Mouse (Mus musculus): Measurements from ENCODE around the gene Gm15557.

Gene Gm15557

GRCm38 (mm10) chr2:155949362-155949761 is 8.8 kb downstream of the Gm15557 start:
- no peak for DNase-seq (ENCODE audit: low spot score in 2 of 2)

- DNase-seq (ENCODE audit: low spot score in 2 of 2), result peak in 1 of 2 experiments; percentile 45
Observed at GRCm38 (mm10) chr2:155952006-155952405, 11.5 kb downstream of the Gm15557 start.

- DNase-seq (ENCODE audit: low spot score in 2 of 2), result peak; percentile 90
Observed at GRCm38 (mm10) chr2:155956134-155957059, 15.9 kb downstream of the Gm15557 start, which contains the start of gene Cep250. Gene Cep250 (plus strand): TSS chr2:155956458.

GRCm38 (mm10) chr2:155959981-155960380 is 19.5 kb downstream of the Gm15557 start:
- DNase-seq (ENCODE audit: low spot score in 2 of 2), result no peak

DNA sequence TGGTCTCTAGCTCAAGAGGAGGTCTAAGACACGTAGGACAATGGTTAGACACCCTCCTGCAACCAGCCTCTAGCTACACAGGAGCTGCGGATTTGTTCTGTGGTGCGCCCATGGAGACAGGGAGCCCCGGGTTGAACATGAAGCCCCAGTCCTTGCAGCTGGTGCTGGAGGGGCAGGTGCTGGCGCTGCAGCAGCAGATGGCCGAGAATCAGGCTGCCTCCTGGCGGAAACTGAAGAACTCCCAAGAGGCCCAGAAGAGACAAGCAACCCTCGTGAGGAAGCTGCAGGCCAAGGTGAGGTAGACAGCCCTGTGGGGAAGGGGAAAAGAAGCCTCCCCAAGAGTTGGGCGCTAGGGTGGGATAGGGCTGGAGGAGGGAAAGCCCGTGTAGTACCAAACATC is 21.3 kb downstream of the Gm15557 start:
- DNase-seq (ENCODE audit: low spot score in 2 of 2), result peak; percentile 57 to 71

DNA sequence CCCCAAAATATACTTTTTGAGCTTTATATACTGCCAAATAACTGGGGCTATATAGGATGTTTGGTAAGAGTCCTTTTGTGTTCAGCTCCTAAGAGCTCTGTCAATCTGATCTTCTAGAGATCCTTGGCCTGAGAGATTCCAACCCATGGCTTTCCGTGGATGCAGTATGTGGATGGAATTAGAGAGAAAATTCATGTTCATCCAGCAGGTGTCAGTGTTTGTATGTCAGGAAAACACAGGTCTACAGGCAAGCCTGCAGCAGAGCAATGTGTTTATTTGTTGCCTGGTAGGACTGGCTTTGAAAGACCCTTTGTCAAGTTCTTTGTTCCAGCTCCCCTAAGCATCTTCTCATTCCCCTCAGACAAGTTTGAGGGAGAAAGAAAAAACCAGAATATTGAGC is 22.5 kb downstream of the Gm15557 start:
- no peak for DNase-seq (ENCODE audit: low spot score in 2 of 2)

DNA sequence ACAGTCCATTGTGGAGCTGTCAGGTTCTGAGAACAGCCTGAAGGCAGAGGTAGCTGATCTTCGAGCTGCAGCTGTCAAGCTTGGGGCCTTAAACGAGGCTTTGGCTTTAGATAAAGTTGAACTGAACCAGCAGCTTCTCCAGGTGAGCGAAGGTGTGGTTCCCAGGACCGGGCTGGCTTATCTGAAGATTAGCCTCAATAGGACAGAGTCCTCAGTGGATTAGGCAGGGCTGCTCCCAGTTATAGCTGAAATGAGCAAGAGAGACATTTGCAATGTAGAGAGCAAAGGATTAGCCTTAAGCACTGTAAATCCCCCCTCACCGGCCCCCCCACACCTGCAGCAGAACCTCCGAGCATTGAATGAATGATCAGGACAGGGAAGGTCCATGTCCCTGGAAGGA is 32.8 kb downstream of the Gm15557 start:
- no peak for DNase-seq (ENCODE audit: low spot score in 2 of 2)

GRCm38 (mm10) chr2:155974087-155974731 is 33.7 kb downstream of the Gm15557 start:
- DNase-seq (ENCODE audit: low spot score in 2 of 2), result peak; percentile 45

GRCm38 (mm10) chr2:155979328-155979991 is 38.9 kb downstream of the Gm15557 start:
- peak; percentile 82 to 83 for DNase-seq (ENCODE audit: low spot score in 2 of 2)

- DNase-seq (ENCODE audit: low spot score in 2 of 2), result no peak
Observed at GRCm38 (mm10) chr2:155985776-155986175, 45.2 kb downstream of the Gm15557 start.

GRCm38 (mm10) chr2:155987131-155987530 is 46.6 kb downstream of the Gm15557 start:
- no peak for DNase-seq (ENCODE audit: low spot score in 2 of 2)

DNA sequence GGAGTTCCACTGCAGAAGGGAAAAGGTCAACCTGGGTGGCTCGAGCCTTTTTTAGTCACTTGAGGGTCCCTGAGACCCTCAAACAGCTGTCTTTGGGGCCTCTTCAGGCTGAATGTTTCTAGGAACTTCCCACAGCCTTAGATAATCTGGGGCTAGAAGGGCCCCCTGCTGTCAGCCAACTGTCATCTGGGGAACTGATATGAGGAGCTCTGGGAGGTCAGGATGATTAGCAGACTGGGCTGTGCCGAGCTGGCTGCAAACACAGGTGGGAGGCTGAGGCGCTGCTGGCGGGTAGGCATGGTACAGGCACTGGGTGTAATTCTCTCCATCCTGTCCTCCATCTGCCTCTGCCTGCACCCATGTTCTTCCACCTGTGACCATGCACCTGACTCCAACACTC is 48.6 kb downstream of the Gm15557 start:
- peak; percentile 39 to 49 for DNase-seq (ENCODE audit: low spot score in 2 of 2)

- no peak for DNase-seq (ENCODE audit: low spot score in 2 of 2)
Observed at GRCm38 (mm10) chr2:155991151-155991550, 50.6 kb downstream of the Gm15557 start.

GRCm38 (mm10) chr2:155991863-155992321 is 51.4 kb downstream of the Gm15557 start:
- DNase-seq (ENCODE audit: low spot score in 2 of 2), result peak; percentile 22 to 31

Data from spleen, postnatal 36 days (tissue).